Mouse (Mus musculus): ENCODE data around the gene Epha1. TPM values are rescaled to one million over a fixed set of nuclear protein-coding genes. Genes with fewer than 3 reads are reported as not detected.

The Epha1 gene
- polyA plus RNA-seq, 1 experiment from 2014 or later: 0.94 TPM

Other genes with a start within 250 kb of the Epha1 start
- not detected in 2 replicates for gene Tas2r139, start 232.3 kb downstream of the Epha1 start, polyA plus RNA-seq (2015; fragmentation: Nextera tagmentation; extraction: Ambion mirVana)
- not detected in 2 replicates for gene Tas2r144, start 157.9 kb downstream of the Epha1 start, polyA plus RNA-seq (2015; fragmentation: Nextera tagmentation; extraction: Ambion mirVana)
- 8.5 and 9.9 TPM in 2 replicates for gene Gstk1, start 127.3 kb downstream of the Epha1 start, polyA plus RNA-seq (2015; fragmentation: Nextera tagmentation; extraction: Ambion mirVana)
- gene Tmem139, start 111.3 kb downstream of the Epha1 start, polyA plus RNA-seq (2015; fragmentation: Nextera tagmentation; extraction: Ambion mirVana): not detected in 2 replicates
- 36.3 and 40.5 TPM in 2 replicates for gene Casp2, start 108.3 kb downstream of the Epha1 start, polyA plus RNA-seq (2015; fragmentation: Nextera tagmentation; extraction: Ambion mirVana)
- 1.3 and 1.5 TPM in 2 replicates for gene Clcn1, start 86.6 kb downstream of the Epha1 start, polyA plus RNA-seq (2015; fragmentation: Nextera tagmentation; extraction: Ambion mirVana)
- gene Fam131b, start 48.6 kb downstream of the Epha1 start, polyA plus RNA-seq (2015; fragmentation: Nextera tagmentation; extraction: Ambion mirVana): 7.8 and 8.4 TPM in 2 replicates
- gene Zyx, start 23.6 kb downstream of the Epha1 start, polyA plus RNA-seq (2015; fragmentation: Nextera tagmentation; extraction: Ambion mirVana): 55.1 and 56.5 TPM in 2 replicates
- gene Tas2r143, start 27.0 kb upstream of the Epha1 start, polyA plus RNA-seq (2015; fragmentation: Nextera tagmentation; extraction: Ambion mirVana): not detected in 2 replicates
- gene Tas2r135, start 32.2 kb upstream of the Epha1 start, polyA plus RNA-seq (2015; fragmentation: Nextera tagmentation; extraction: Ambion mirVana): not detected in 2 replicates
- gene Tas2r126, start 61.3 kb upstream of the Epha1 start, polyA plus RNA-seq (2015; fragmentation: Nextera tagmentation; extraction: Ambion mirVana): not detected in 2 replicates
- gene Olfr458, start 91.9 kb upstream of the Epha1 start, polyA plus RNA-seq (2015; fragmentation: Nextera tagmentation; extraction: Ambion mirVana): not detected in 2 replicates
- not detected in 2 replicates for gene Olfr457, start 103.1 kb upstream of the Epha1 start, polyA plus RNA-seq (2015; fragmentation: Nextera tagmentation; extraction: Ambion mirVana)
- gene Olfr456, start 113.9 kb upstream of the Epha1 start, polyA plus RNA-seq (2015; fragmentation: Nextera tagmentation; extraction: Ambion mirVana): not detected in 2 replicates
- gene Olfr455, start 174.3 kb upstream of the Epha1 start, polyA plus RNA-seq (2015; fragmentation: Nextera tagmentation; extraction: Ambion mirVana): not detected in 2 replicates
- not detected in 2 replicates for gene Tcaf3, start 224.4 kb upstream of the Epha1 start, polyA plus RNA-seq (2015; fragmentation: Nextera tagmentation; extraction: Ambion mirVana)

Measured in midbrain, embryonic 16.5 days (tissue).